ENCODE assay signal across 11 mouse cellular contexts in genomic region chr5:144542711-144543308, GRCm38 (mm10). TPM values are rescaled to one million over a fixed set of nuclear protein-coding genes. Genes with fewer than 3 reads are reported as not detected.
A peak's percentile ranks its signal among the peaks of the same experiment; 100 is the strongest.
DNase-seq lines count a peak whose midpoint lies in the region; ATAC-seq and TF ChIP-seq lines count a peak whose summit lies in the region.
"Had no signal": no experiment of that assay in that cellular context is flagged by ENCODE, and none has a peak within 500 bp of the region (broad histone marks: within the 10 kb centered on the region; RNA-seq: fewer than 3 reads in every experiment).

No protein-coding gene starts in this region.

- ATAC-seq in forebrain, embryonic 14.5 days, result peak; percentile 33; the same call in 1 of the 2 replicates
- ATAC-seq in forebrain, postnatal 0 days, result no peak
- no peak for ATAC-seq in hindbrain, embryonic 15.5 days (ENCODE audit: low FRiP score, low read depth)
- ATAC-seq in neural tube, embryonic 11.5 days (ENCODE audit: insufficient read depth, low FRiP score, low TSS enrichment), result peak; percentile 33; the same call in 1 of the 2 replicates
- ATAC-seq in activated CD4-positive, CD25-positive, alpha-beta regulatory T cell, adult 4 months, result no peak
- ATAC-seq: intestine, embryonic 16.5 days had no signal

- no peaks in the 10 kb centered on the region for H3K36me3 ChIP-seq in forebrain, embryonic 14.5 days (ENCODE audit: control insufficient read depth, insufficient read depth, low read length)
- no peaks in the 10 kb centered on the region for H3K36me3 ChIP-seq in forebrain, postnatal 0 days (ENCODE audit: insufficient read depth)
- no peaks in the 10 kb centered on the region for H3K36me3 ChIP-seq in hindbrain, embryonic 15.5 days
- no peaks in the 10 kb centered on the region for H3K36me3 ChIP-seq in neural tube, embryonic 11.5 days (ENCODE audit: control insufficient read depth, insufficient read depth, low read length)
- H3K36me3 ChIP-seq: embryonic facial prominence, embryonic 12.5 days had no signal

- H3K4me1 ChIP-seq in forebrain, embryonic 14.5 days (ENCODE audit: control insufficient read depth, insufficient read depth, low read length), result peaks cover 15% of the 10 kb centered on the region
- no peaks in the 10 kb centered on the region for H3K4me1 ChIP-seq in forebrain, postnatal 0 days (ENCODE audit: insufficient read depth)
- H3K4me1 ChIP-seq in hindbrain, embryonic 15.5 days (replicated peaks), result peaks cover 32% of the 10 kb centered on the region
- H3K4me1 ChIP-seq in neural tube, embryonic 11.5 days (ENCODE audit: control insufficient read depth, insufficient read depth, low read length), result peaks cover 14% of the 10 kb centered on the region; the same call in 1 of the 2 replicates
- H3K4me1 ChIP-seq: embryonic facial prominence, embryonic 12.5 days had no signal

- WGBS in forebrain, embryonic 14.5 days, result 16% methylated on average over 12 of the region's 12 CpGs
- 15% methylated on average over 12 of the region's 12 CpGs for WGBS in forebrain, postnatal 0 days
- 9% methylated on average over 12 of the region's 12 CpGs for WGBS in hindbrain, embryonic 15.5 days
- WGBS in neural tube, embryonic 11.5 days, result 13% methylated on average over 12 of the region's 12 CpGs

- H3K27ac ChIP-seq in forebrain, embryonic 14.5 days (ENCODE audit: low read depth, low read length), result no peak overlapping the region
- no peak overlapping the region for H3K27ac ChIP-seq in forebrain, postnatal 0 days (ENCODE audit: low read depth, low read length)
- no peak overlapping the region for H3K27ac ChIP-seq in hindbrain, embryonic 15.5 days (replicated peaks)
- H3K27ac ChIP-seq in neural tube, embryonic 11.5 days (ENCODE audit: low read depth, low read length), result peak overlapping the region; percentile 44; the same call in 1 of the 2 replicates
- H3K27ac ChIP-seq: embryonic facial prominence, embryonic 12.5 days had no signal

- DNase-seq in forebrain, embryonic 14.5 days (ENCODE audit: low spot score), result peak; percentile 70
- no peak for DNase-seq in forebrain, postnatal 0 days
- peak; percentile 29 for DNase-seq in NIH3T3 (ENCODE audit: low read depth)
- peak; percentile 66 for DNase-seq in neural tube, embryonic 11.5 days (ENCODE audit: low spot score)
- no peak for DNase-seq in B cell, adult 2 months
- no peak for DNase-seq in cerebellum, adult 18-20 months

- H3K9me3 ChIP-seq in forebrain, embryonic 14.5 days (replicated peaks; ENCODE audit: control insufficient read depth, low read length), result no peaks in the 10 kb centered on the region
- no peaks in the 10 kb centered on the region for H3K9me3 ChIP-seq in forebrain, postnatal 0 days (ENCODE audit: low read length)
- H3K9me3 ChIP-seq in hindbrain, embryonic 15.5 days, result no peaks in the 10 kb centered on the region
- no peaks in the 10 kb centered on the region for H3K9me3 ChIP-seq in neural tube, embryonic 11.5 days (ENCODE audit: control insufficient read depth, low read length)
- H3K9me3 ChIP-seq: embryonic facial prominence, embryonic 12.5 days had no signal

- no peak overlapping the region for H3K4me2 ChIP-seq in forebrain, embryonic 14.5 days (ENCODE audit: low read length)
- no peak overlapping the region for H3K4me2 ChIP-seq in forebrain, postnatal 0 days (ENCODE audit: low read depth)
- peak overlapping the region; percentile 33 for H3K4me2 ChIP-seq in hindbrain, embryonic 15.5 days
- H3K4me2 ChIP-seq in neural tube, embryonic 11.5 days (ENCODE audit: low read depth), result no peak overlapping the region
- H3K4me2 ChIP-seq: embryonic facial prominence, embryonic 12.5 days had no signal

- no peak overlapping the region for H3K4me3 ChIP-seq in forebrain, embryonic 14.5 days (ENCODE audit: low read depth, low read length)
- H3K4me3 ChIP-seq in forebrain, postnatal 0 days (ENCODE audit: low read depth, low read length), result no peak overlapping the region
- no peak overlapping the region for H3K4me3 ChIP-seq in hindbrain, embryonic 15.5 days
- no peak overlapping the region for H3K4me3 ChIP-seq in neural tube, embryonic 11.5 days (ENCODE audit: low read depth, low read length)
- H3K4me3 ChIP-seq: embryonic facial prominence, embryonic 12.5 days had no signal

- no peak overlapping the region for H3K9ac ChIP-seq in forebrain, embryonic 14.5 days (ENCODE audit: low read length)
- H3K9ac ChIP-seq in forebrain, postnatal 0 days, result no peak overlapping the region
- no peak overlapping the region for H3K9ac ChIP-seq in hindbrain, embryonic 15.5 days
- H3K9ac ChIP-seq in neural tube, embryonic 11.5 days (ENCODE audit: low read length), result no peak overlapping the region
- H3K9ac ChIP-seq: embryonic facial prominence, embryonic 12.5 days had no signal

- TF ChIP-seq CTCF in forebrain, postnatal 0 days (IDR thresholded peaks at IDR 0.05; ENCODE audit: low read depth), result no peak

- H3K27me3 ChIP-seq in forebrain, embryonic 14.5 days (replicated peaks; ENCODE audit: control insufficient read depth, insufficient read depth, low read length), result peaks cover 16% of the 10 kb centered on the region
- peaks cover 15% of the 10 kb centered on the region for H3K27me3 ChIP-seq in forebrain, postnatal 0 days (ENCODE audit: insufficient read depth, low read length)
- peaks cover 9% of the 10 kb centered on the region for H3K27me3 ChIP-seq in hindbrain, embryonic 15.5 days
- peaks cover 19% of the 10 kb centered on the region for H3K27me3 ChIP-seq in neural tube, embryonic 11.5 days (ENCODE audit: control insufficient read depth, insufficient read depth, low read length)

RNA-seq across cellular contexts. Expression of gene Nptx2, which starts 2.9 kb away (rescaled TPM):
- polyA plus RNA-seq in forebrain, embryonic 14.5 days (2014; fragmentation: Nextera tagmentation; extraction: Ambion mirVana), result 3.0 TPM in 2 replicates
- 22.5 and 33.1 TPM in 2 replicates for total RNA-seq in forebrain, postnatal 0 days (2014; rRNA removed)
- 5.1 and 6.9 TPM in 2 replicates for polyA plus RNA-seq in forebrain, postnatal 0 days (2015; fragmentation: Nextera tagmentation; extraction: Ambion mirVana)
- 5.5 and 7.9 TPM in 2 replicates for polyA plus RNA-seq in hindbrain, embryonic 15.5 days (2015; fragmentation: Nextera tagmentation; extraction: Ambion mirVana)
- polyA plus RNA-seq in neural tube, embryonic 11.5 days (2014; fragmentation: Nextera tagmentation; extraction: Ambion mirVana), result 2.8 TPM in 2 replicates
- not detected for polyA plus RNA-seq in activated CD4-positive, CD25-positive, alpha-beta regulatory T cell, adult 4 months (2017; shearing (Covaris generic))
- total RNA-seq: CH12.LX had no signal

Comparison
In these comparisons a context has a peak if more than half of its experiments do, and no peak if none do; other contexts are left out.
1. ATAC-seq: peak in forebrain, embryonic 14.5 days (single experiment) and neural tube, embryonic 11.5 days (single experiment); none in forebrain, postnatal 0 days (single experiment), hindbrain, embryonic 15.5 days (single experiment) and activated CD4-positive, CD25-positive, alpha-beta regulatory T cell, adult 4 months (single experiment).
2. DNase-seq: peak in forebrain, embryonic 14.5 days (single experiment), NIH3T3 (single experiment) and neural tube, embryonic 11.5 days (single experiment); none in forebrain, postnatal 0 days (single experiment), B cell, adult 2 months (0 of 2) and cerebellum, adult 18-20 months (0 of 2).